ENCODE assay signal across 23 mouse cellular contexts in the genomic region with DNA sequence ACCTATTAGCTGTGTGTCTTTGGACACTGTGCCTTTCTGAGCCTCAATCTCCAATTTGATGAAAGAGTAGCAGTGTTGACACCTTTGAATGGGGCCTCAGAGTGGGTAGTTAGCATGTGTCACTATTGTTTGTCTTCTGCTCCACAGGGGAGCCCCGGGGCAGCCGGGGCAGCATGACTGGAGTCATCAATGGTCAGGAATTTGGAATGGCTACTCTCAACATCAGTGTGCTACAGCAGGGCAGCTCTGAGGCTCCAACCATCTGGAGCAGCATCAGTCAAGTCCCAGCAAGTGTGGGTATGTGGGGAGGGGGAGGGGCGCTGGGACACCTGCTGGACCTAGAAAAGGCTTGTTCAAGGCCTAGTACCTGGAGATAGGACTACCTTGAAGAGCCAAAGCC. TPM values are rescaled to one million over a fixed set of nuclear protein-coding genes. Genes with fewer than 3 reads are reported as not detected.
DNase-seq lines count a peak whose midpoint lies in the region; ATAC-seq lines count a peak whose summit lies in the region.
"Had no signal": no experiment of that assay in that cellular context is flagged by ENCODE, and none has a peak within 500 bp of the region (broad histone marks: within the 10 kb centered on the region; RNA-seq: fewer than 3 reads in every experiment).

No protein-coding gene starts in this region.

- H3K9ac ChIP-seq in heart, embryonic 12.5 days, result 0 out of 2 replicates have a peak overlapping the region, but pooled peaks have one; percentile 16
- H3K9ac ChIP-seq: embryonic facial prominence, embryonic 12.5 days; embryonic facial prominence, embryonic 15.5 days; forebrain, postnatal 0 days; hindbrain, embryonic 13.5 days; intestine, embryonic 15.5 days had no signal

- no peak for DNase-seq in heart, postnatal 10 days
- DNase-seq in retina, postnatal 1 day, result peak; percentile 63
- DNase-seq in retina, embryonic 14.5 days (ENCODE audit: low spot score), result no peak
- DNase-seq in mesoderm, embryonic 11.5 days (ENCODE audit: low read depth, low spot score), result peak; percentile 59
- DNase-seq in cerebellum, postnatal 10 days, result no peak
- DNase-seq: adrenal gland, adult 8-10 months; adrenal gland, postnatal 25 days; cerebellum, adult 11-12 months; cerebellum, adult 9-10 months; cerebellum, postnatal 25 days; forebrain, postnatal 0 days; gastrocnemius, adult 2 months; gastrocnemius, postnatal 14 days; heart, adult 18-20 months; heart, postnatal 36 days had no signal

- no peak for ATAC-seq in heart, embryonic 12.5 days (ENCODE audit: insufficient number of reproducible peaks, low FRiP score)
- ATAC-seq: activated CD4-positive, CD25-positive, alpha-beta regulatory T cell, adult 4 months; forebrain, postnatal 0 days; intestine, embryonic 15.5 days had no signal

- H3K4me2 ChIP-seq in heart, embryonic 12.5 days, result no peak overlapping the region
- H3K4me2 ChIP-seq: embryonic facial prominence, embryonic 12.5 days; embryonic facial prominence, embryonic 15.5 days; hindbrain, embryonic 13.5 days; intestine, embryonic 15.5 days had no signal

- no peaks in the 10 kb centered on the region for H3K36me3 ChIP-seq in heart, embryonic 12.5 days
- H3K36me3 ChIP-seq: embryonic facial prominence, embryonic 12.5 days; embryonic facial prominence, embryonic 15.5 days; heart, embryonic 10.5 days; hindbrain, embryonic 10.5 days; hindbrain, embryonic 13.5 days; intestine, embryonic 15.5 days had no signal

- peaks cover 60% of the 10 kb centered on the region for H3K4me1 ChIP-seq in heart, embryonic 12.5 days (replicated peaks)

- no peak overlapping the region for H3K27ac ChIP-seq in heart, embryonic 12.5 days (ENCODE audit: poor library complexity, severe bottlenecking)
- H3K27ac ChIP-seq: embryonic facial prominence, embryonic 12.5 days; gastrocnemius, adult 2 months; heart, embryonic 10.5 days; hindbrain, embryonic 10.5 days; hindbrain, embryonic 13.5 days; intestine, embryonic 15.5 days had no signal

- 0 out of 2 replicates have a peak, but pooled peaks cover 7% of the 10 kb centered on the region for H3K27me3 ChIP-seq in heart, embryonic 12.5 days (replicated peaks)
- H3K27me3 ChIP-seq: embryonic facial prominence, embryonic 12.5 days; embryonic facial prominence, embryonic 15.5 days; intestine, embryonic 15.5 days had no signal

- H3K9me3 ChIP-seq in heart, embryonic 12.5 days (replicated peaks), result no peaks in the 10 kb centered on the region
- H3K9me3 ChIP-seq: embryonic facial prominence, embryonic 12.5 days; embryonic facial prominence, embryonic 15.5 days; heart, embryonic 10.5 days; hindbrain, embryonic 10.5 days; hindbrain, embryonic 13.5 days; intestine, embryonic 15.5 days had no signal

- WGBS in heart, embryonic 12.5 days, result 50% methylated on average over 3 of the region's 3 CpGs

- H3K4me3 ChIP-seq in heart, embryonic 12.5 days, result no peak overlapping the region
- H3K4me3 ChIP-seq: embryonic facial prominence, embryonic 12.5 days; embryonic facial prominence, embryonic 15.5 days; gastrocnemius, adult 2 months; heart, embryonic 10.5 days; hindbrain, embryonic 10.5 days; hindbrain, embryonic 13.5 days; intestine, embryonic 15.5 days had no signal

- intact Hi-C loops in heart, postnatal 10 days (cut with DNase I), result no loop called here

RNA-seq across cellular contexts. Expression of a gene that starts 19.3 kb away (rescaled TPM):
- polyA plus RNA-seq in heart, embryonic 12.5 days (2016; fragmentation: Nextera tagmentation; extraction: Ambion mirVana), result 11.8 and 12.4 TPM in 2 replicates
- total RNA-seq in heart, postnatal 10 days (2021), result 1 to 10 TPM; 3.4 to 4.2 TPM

Comparison
In these comparisons a context has a peak if more than half of its experiments do, and no peak if none do; other contexts are left out.
1. DNase-seq: peak in retina, postnatal 1 day (single experiment) and mesoderm, embryonic 11.5 days (single experiment); none in heart, postnatal 10 days (0 of 2), retina, embryonic 14.5 days (single experiment) and cerebellum, postnatal 10 days (0 of 2).